Comparison of ENCODE assay signal across 12 mouse cellular contexts in the genomic region with DNA sequence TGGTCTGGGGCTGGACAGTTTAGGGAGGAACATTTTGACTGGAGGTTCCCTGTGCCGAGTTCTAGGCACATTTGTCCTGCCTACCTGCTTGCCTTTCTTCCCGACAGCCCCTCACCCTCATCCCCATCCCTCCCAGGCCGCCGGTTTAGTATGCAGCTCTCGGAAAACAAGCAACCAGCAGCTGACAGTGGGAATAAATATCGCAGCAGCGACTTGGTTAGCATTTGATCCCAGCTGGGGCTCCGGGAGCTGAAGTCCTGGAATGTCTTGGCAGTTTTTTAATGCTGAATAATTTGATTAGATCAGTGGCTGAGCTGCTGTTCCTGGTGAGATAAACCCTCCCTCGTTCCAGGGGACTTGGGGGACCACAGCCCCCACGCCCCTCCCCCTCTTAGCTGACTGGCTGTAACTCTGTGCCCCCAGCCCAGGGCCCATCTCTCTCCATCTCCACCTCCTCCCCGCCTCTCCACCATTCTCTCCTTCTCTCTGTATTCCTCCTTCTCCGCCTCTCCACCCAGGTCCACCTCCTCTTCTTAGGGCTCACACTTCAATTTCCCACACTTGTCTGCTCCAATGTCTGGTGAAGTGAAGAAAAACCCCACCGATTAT. TPM values are rescaled to one million over a fixed set of nuclear protein-coding genes. Genes with fewer than 3 reads are reported as not detected.
A peak's percentile ranks its signal among the peaks of the same experiment; 100 is the strongest.
DNase-seq lines count a peak whose midpoint lies in the region; ATAC-seq and TF ChIP-seq lines count a peak whose summit lies in the region.
"Had no signal": no experiment of that assay in that cellular context is flagged by ENCODE, and none has a peak within 500 bp of the region (broad histone marks: within the 10 kb centered on the region; RNA-seq: fewer than 3 reads in every experiment).

No protein-coding gene starts in this region.

- no peak for ATAC-seq in limb, embryonic 13.5 days (ENCODE audit: low FRiP score, low read depth)
- no peak for ATAC-seq in frontal cortex, adult (ENCODE audit: low TSS enrichment)

- H3K36me3 ChIP-seq in limb, embryonic 13.5 days = no peaks in the 10 kb centered on the region

- WGBS in lung, adult 2 months = 37% methylated on average over 13 of the region's 13 CpGs
- WGBS in limb, embryonic 13.5 days = 11% methylated on average over 13 of the region's 13 CpGs

- TF ChIP-seq POLR2A in lung, adult 2 months (IDR thresholded peaks at IDR 0.05; ENCODE audit: borderline replicate concordance, extremely low read depth, low read depth, low read length) = no peak

- H3K4me1 ChIP-seq in lung, adult 2 months (ENCODE audit: control insufficient read depth, insufficient read depth, low read length) = no peaks in the 10 kb centered on the region
- peaks cover 15% of the 10 kb centered on the region for H3K4me1 ChIP-seq in limb, embryonic 13.5 days

- H3K27ac ChIP-seq in limb, embryonic 13.5 days = no peak overlapping the region

- DNase-seq in heart, adult 11 months = peak; percentile 90
- DNase-seq in heart, postnatal 4 days = no peak
- DNase-seq in lung, postnatal 10 days = peak; percentile 33
- DNase-seq in lung, adult 2 months = no peak
- no peak for DNase-seq in left cerebral cortex, postnatal 14 days (ENCODE audit: low spot score in 2 of 2)
- DNase-seq in frontal cortex, postnatal 36 days (ENCODE audit: low spot score in 2 of 2) = no peak
- DNase-seq: cerebellum, adult 11-12 months; thymus, postnatal 4 days had no signal

- TF ChIP-seq CTCF in lung, adult 2 months (IDR thresholded peaks at IDR 0.05; ENCODE audit: insufficient read depth, low read length) = no peak

- no peak overlapping the region for H3K9ac ChIP-seq in limb, embryonic 13.5 days

- no peak overlapping the region for H3K4me3 ChIP-seq in lung, adult 2 months (replicated peaks; ENCODE audit: extremely low read depth, low read depth, low read length)
- no peak overlapping the region for H3K4me3 ChIP-seq in limb, embryonic 13.5 days

- peaks cover 69% of the 10 kb centered on the region for H3K27me3 ChIP-seq in limb, embryonic 13.5 days

- intact Hi-C loops in left cerebral cortex, postnatal 14 days (cut with DNase I) = no loop called here

- peak overlapping the region; percentile 23 for H3K4me2 ChIP-seq in limb, embryonic 13.5 days (replicated peaks)

- H3K9me3 ChIP-seq in limb, embryonic 13.5 days = 0 out of 2 replicates have a peak, but pooled peaks cover 4% of the 10 kb centered on the region

RNA-seq across cellular contexts. Expression of gene Gm26897, which starts 8.7 kb away (rescaled TPM):
- total RNA-seq in heart, postnatal 4 days (2021) = not detected
- not detected in 2 replicates for polyA plus RNA-seq in lung, adult 2 months (2012; rRNA removed)
- polyA plus RNA-seq in limb, embryonic 13.5 days (2015; fragmentation: Nextera tagmentation; extraction: Ambion mirVana) = not detected in 2 replicates
- total RNA-seq in left cerebral cortex, postnatal 14 days (2021) = not detected
- total RNA-seq: layer of hippocampus, postnatal 10 days; megakaryocyte progenitor cell, adult 5-6 weeks had no signal

Comparison
In these comparisons a context has a peak if more than half of its experiments do, and no peak if none do; other contexts are left out.
1. DNase-seq: peak in heart, adult 11 months (single experiment) and lung, postnatal 10 days (single experiment); none in heart, postnatal 4 days (single experiment), lung, adult 2 months (single experiment), left cerebral cortex, postnatal 14 days (0 of 2) and frontal cortex, postnatal 36 days (0 of 2).